Mouse (Mus musculus) cerebellum, postnatal 25 days (tissue): ENCODE measurements around the gene Prss23.

Experiments used
- DNase-seq, 2 experiments: peaks; one replicate each; pipeline ENCODE4 v3.0.0; 2021; ENCODE audit warnings: mixed read lengths in 2 of 2

Gene Prss23

DNA sequence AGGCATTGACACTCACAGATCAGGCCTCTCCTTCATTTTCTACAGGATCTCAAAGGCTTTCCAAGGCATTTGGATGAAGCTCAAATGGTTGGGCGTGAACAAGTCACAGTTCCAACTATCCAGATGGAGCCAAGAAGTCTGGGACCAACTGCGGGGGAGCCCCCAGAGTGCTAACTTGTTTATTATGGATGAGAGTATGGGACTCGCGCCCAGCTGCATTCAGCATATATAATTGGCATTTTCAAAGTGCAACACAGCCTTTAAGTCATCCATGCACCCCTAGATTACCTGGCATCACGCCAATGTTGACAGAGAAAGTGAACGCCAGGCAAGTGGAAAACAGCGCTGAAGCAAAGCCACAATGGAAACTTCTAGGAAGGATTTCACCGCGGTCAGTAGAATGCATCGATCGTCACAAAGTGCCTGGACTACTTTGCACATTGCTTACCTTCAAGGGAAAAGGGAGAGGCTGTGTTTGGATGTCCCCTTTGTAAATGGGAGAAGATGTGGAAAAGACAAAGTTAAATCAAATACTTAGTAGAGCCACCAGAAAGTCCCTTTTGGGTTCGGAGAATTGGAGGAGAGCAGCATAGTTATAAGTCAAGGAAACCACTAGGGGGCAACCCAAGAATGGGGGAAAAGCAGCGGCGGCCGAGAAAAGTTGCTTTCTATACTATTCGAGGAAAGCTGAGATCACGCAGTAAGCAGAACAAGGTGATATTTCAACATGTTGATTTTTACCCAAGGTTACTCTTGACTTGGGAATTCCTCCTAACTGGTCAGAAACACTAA, 27.3 kb downstream of the Prss23 start:
- peak; percentile 65 to 77 for DNase-seq

DNA sequence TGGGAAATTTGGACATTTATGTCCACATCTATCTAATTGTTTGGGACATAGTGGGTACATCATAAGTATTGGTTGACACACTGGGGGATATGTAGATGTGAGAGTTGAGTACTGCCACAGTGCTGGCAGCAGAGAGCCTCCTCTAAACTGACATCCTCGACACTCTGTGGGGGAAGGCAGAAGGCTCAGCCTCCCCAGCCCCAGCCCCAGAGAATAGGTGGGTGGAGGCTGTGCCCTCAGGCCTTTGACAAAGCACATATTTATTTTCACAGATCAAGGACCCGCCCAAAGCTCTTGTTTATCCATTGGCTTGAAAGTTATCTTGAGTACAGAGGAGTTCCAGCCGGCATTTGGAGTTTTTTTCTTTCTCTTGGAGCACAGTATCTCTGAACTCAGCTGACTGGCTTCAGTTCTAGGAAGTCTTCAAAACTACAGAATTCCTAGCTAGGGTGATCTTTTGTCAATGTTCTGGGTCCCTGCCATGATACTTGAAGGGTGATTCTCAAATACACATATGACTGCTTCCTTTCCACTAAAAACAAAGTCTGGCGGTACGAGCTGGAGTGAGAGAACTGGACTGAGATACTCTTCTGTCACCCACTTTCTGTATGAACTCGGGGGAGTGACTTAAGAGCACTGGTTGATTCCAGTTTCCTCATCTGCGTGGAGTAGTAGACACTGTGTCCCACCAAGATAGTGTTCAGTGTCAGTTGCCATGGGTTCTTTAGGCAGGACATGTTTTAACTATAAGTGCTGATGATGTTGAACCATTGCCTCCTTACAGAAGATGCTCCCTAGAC, 43.0 kb downstream of the Prss23 start:
- DNase-seq: no peak

DNA sequence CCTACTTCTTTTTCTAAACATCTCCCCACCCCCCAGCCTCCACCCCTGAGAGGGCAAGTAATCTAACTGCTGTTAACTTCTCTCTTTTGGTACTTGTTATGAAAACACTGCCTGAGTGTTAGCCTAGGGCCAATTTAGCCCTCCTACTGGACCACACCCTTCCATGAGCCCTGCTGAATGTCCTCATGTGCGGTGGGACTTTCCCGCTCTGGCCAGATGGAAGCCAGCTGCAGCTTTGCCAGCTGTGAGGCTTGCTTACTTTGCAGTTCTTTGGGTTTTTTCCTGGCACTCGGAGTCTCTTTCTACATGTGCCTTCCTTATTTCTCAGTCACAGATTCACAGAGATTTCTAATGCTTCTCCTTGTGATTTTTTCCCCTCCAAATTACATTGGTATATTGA, 45.3 kb downstream of the Prss23 start:
- no peak for DNase-seq

DNA sequence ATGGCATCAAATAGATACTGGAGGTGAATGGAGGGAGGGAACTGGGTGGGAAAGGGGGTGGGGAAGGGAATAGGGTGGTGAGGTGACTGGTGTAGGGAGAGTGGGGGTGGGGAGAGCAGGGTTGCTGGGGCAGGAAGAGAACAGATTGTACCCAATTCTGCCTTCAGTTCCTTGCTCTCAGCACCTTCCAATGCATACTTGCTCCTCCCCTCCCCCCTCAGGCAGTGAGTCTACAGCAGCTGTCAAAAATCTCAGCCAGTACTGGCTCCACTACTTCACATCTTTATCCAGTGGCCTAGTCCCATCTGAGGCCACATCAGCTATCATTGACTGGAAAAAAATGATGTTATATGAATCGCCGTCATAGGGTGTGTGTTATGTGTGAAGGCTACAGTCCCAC, 48.5 kb downstream of the Prss23 start:
- DNase-seq: no peak

DNA sequence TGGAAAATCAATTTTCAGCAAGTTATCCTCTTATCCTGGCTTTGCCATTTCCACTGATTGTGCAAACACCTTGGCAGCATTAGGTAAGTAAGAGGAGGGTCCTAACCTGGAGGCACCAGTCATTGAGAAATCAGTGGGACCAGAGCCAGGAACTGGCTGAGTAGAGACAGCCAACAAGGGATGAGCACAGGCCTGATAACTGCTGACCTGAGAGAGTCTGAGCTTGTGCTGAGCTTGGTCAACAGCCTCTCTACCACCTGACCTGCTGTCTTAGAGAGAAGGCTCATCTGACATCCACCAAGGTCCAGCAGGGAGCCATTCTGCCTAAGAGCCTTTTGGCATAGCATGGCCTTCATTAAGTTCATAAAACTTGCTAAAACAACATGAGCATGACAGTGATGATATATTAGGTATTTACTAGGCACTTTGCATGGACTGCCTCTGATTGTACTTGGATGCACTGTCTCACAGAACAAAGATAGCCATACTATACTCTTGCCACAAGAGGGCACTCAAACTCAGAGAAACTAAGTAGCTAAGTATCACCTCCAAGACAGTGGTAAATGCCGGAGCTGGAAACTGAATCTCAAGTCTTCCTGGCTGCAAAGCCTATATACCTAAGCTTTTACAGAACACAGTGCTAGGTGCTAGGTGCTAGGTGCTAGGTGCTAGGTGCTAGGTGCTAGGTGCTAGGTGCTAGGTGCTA, 49.5 kb downstream of the Prss23 start:
- DNase-seq: peak; percentile 31 to 41

DNA sequence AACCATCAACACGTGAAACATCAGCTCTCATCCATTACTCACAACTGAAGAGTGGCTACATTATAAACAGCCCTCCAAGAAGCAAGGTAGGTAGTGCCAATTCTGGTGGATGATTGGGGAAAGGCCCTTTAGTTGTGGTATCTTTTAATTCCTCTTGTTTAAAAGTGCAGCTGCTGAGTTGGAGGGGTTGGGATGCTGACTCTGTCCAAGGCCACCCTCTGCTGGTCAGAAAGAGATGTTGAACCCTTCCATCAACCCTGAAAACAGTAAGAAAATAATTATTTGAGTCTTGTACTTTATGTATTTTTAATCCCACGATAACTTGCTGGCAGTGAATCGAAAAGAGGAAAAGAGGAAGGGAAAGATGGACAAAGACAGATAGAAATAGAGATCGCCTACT, 53.5 kb downstream of the Prss23 start:
- DNase-seq: no peak

DNA sequence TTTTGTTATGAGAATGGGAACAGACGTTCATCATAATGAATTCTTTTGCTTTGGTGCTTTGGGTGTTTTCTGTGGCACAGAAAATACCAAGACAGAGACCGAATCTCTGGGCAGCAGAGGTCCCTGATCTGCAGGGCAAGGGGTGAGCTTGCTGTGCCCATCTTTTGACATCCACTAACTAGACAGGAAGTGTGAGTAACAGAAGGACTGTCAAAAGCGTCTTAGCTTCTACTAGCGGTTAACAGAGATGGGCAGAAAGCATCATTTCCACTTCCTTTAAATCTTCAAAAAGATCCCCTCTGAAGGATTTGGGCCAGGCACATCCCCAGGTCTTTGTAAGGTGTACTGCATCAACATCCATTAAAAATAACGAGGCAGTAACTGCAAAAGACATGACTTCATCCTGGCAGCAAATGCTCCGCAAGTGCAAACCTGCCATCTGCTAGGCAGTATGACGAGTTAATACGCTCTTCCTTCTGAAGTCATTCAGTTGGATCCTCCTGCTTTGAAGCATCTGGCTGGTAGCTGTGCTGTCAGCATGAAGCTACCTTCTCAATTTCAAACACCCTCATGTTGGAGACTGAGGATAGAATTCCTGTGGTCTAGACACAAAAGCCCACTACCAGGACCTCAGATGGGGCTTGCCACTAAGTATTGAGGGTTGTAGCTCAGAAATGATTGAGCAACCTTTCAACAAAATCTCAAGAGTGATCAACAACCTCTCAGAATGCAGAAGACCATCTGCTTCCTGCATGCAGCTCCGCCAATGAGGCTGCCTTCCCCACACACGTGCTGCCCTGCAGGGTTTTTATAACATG, 63.0 kb downstream of the Prss23 start:
- DNase-seq: peak; percentile 26 to 35

DNA sequence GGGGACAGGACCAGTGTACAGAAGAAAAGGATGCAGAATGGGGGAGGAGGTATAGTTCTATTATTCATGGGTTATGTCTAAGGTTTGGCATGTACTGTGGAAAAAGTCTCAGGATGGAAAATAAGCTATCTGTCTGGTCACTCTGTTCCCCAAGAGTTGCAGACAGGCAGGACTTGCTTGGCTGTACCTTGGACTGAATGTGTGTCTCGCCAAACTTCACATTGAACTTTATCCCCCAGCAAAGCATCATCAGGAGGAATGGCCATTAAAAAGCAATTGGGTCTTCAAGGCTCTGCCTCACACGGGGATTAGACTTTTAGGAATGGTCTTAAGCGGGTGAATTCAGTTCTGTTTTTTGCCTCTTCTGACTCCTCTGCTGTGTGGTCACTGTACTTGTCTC, 63.7 kb downstream of the Prss23 start:
- no peak for DNase-seq

DNA sequence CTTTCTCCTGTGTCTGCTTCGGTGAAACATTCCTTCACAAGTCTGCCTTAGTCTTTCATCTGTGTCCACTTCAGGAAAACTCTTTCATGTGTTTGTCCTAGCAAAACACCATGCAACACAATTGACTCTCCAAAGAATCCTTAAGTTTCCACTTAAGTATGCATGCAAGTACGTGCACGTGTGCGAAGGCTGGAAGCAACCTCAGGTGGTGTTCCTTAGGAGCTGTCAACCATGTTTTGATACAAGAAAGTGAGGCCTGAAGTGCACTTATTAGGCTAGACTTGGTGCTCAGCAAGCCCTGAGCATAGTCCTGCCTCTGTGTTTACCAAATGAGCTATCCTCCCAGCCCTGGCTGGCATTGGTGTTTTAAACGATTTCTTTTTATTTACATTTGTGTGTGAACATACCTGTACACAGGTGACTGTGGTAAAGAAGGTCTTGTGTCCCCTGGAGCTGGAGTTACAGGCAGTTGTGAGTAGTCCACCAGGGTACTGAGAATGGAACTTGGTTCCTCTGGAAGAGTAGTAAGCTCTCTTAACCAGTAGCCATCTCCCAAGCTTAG, 64.3 kb downstream of the Prss23 start:
- DNase-seq: no peak

DNA sequence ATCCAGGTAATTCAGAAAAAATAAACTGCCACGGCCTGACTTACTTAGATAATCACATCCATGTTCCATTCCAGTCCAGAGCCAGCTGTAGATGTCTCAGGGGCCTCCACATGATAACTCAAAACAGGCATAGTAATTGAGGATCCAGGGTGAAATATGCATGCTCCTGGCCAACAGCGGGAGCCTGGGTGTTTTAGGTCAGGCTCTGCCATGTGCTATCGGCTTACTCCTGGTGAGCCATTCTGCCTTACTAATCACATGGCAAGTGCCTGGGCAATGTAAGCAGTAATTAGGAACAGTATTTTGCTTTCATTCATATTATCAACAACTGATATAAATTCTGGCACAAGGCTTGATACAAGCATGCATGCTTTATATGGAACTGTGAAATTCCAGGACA, 65.6 kb downstream of the Prss23 start:
- no peak for DNase-seq

DNA sequence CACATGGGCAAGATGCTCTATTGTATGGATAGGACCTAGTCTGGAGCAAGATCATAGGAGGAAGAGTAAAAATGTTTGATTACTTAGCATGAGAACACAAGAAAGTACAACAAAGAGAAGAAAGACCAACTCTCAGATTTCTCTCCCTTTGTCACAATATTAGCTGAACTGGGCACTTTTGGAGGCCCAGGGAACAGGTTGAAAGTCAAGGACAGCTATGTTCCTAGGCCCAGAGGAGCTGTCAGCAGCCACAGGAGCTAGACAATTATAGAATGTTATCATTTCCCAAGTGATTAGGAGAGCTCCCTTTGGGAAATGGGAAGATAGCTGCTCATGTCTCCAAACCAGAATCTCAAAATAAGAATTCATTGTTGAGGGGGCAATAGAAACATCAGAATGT, 66.1 kb downstream of the Prss23 start:
- no peak for DNase-seq

DNA sequence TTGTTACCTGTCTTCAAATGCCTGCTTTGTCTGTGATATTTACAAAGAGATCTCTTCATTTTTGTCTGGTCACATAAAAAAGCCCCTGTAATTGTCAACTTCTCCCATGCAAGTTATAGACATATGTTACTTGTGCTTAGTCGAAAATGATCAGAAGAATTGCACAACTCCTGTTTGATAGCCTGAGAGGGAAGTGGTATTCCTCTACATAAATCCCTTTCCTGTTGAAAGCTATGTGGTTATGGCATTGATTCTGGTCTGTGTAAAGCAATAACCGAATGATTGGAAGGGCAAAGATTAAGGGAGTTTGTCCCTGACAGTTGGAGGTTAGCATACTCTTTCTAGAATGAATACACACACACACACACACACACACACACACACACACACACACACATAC, 67.3 kb downstream of the Prss23 start:
- no peak for DNase-seq
